Mouse (Mus musculus) cerebellum, adult 2 months (tissue): Measurements from ENCODE around the gene Iqsec1. TPM values are rescaled to one million over a fixed set of nuclear protein-coding genes. Genes with fewer than 3 reads are reported as not detected.

Experiments
- DNase-seq, 2 experiments: peaks; one replicate each; pipeline ENCODE4 v3.0.0; 2021
- H3K27ac ChIP-seq: fragments of 200-500 bp; 2 replicates; pipeline ENCODE4 v1.5.1; 2012; ENCODE audit warnings: low read length, control low read depth, inconsistent platforms; ENCODE audit not compliant: insufficient read depth
- H3K27me3 ChIP-seq: fragments of 200-500 bp; 2 replicates; pipeline ENCODE4 v1.6.1; 2012; ENCODE audit warnings: inconsistent platforms, mild to moderate bottlenecking, low read length, moderate library complexity; ENCODE audit not compliant: control insufficient read depth, insufficient read depth
- H3K4me1 ChIP-seq: fragments of 200-500 bp; 2 replicates; pipeline ENCODE4 v1.6.1; 2011; ENCODE audit warnings: low read length; ENCODE audit not compliant: control insufficient read depth, insufficient read depth
- H3K4me3 ChIP-seq: fragments of 200-500 bp; replicated peaks from 2 replicates; pipeline ENCODE3; 2011; ENCODE audit warnings: mild to moderate bottlenecking, low read depth, low read length, control low read depth; ENCODE audit not compliant: insufficient read depth
- CTCF ChIP-seq: fragments of 200-500 bp; IDR thresholded peaks from 2 replicates; pipeline ENCODE4 v1.5.1; 2011; ENCODE audit warnings: low read depth, mild to moderate bottlenecking, control low read depth, low read length, moderate library complexity, borderline replicate concordance; ENCODE audit not compliant: insufficient read depth
- POLR2A ChIP-seq: fragments of 200-500 bp; IDR thresholded peaks from 2 replicates; pipeline ENCODE4 v1.6.1; 2011; ENCODE audit warnings: low read length, control low read depth, borderline replicate concordance; ENCODE audit not compliant: insufficient read depth
- WGBS: fragments of 180-500 bp; shearing (Covaris S2); methylation state at CpG from one replicate; pipeline ENCODE4 v1.1.7; 2018; 5-methylcytosine and 5-hydroxymethylcytosine counted together
- polyA plus RNA-seq: library from polyadenylated mRNA; depleted of rRNA; stranded (reverse); fragments of >200 nt; gene quantifications from 2 replicates; pipeline ENCODE4 v1.2.3, GENCODE M21; 2012; rRNA removed

The Iqsec1 gene
- 244 and 249 TPM in 2 replicates for polyA plus RNA-seq

DNA sequence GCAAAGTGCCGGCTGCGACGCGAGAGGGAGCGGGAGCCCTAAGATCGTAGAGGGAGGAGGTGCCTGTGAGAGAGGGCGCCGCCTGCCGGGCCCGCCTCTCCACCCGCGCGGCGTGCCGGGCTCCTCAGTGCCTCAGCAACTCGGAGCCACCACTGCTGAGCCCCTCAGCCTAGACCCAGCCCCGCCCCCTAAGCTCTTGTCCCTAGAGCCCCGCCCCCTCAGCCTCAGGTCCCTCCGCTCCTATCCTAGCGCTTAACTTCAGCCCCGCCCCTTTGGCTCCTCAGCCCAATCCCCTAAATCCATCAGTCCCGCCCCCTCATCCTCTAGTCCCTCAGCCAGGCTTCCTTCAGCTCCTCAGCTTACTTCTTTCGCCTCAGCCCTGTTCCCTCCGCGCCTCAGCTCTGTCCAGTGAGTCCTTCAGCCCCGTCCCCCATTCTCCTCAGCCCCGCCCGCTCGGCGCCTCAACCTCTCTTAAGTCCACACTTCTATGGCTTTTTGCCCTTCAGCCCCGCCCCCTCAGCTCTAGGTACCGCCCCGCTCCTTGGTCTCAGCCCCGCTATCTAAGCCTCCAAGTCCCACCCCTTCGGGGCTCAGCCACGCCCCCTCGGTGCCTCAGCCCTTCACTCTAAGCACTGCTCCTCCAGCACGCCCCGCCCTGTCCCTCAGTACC, at the start of gene Iqsec1:
TSS of gene Iqsec1 (minus strand) at position 38 of the 670 bp plus-strand sequence.
- no peak for TF ChIP-seq POLR2A
- peak; percentile 19; the same call in 1 of the 2 replicates for TF ChIP-seq CTCF
- WGBS = 4% methylated on average over 38 of the region's 39 CpGs
- H3K4me3 ChIP-seq = peak within 1 kb of the TSS; percentile 52
- no peaks in the 10 kb centered on the region for H3K4me1 ChIP-seq
- H3K27ac ChIP-seq = no peak within 1 kb of the TSS
- DNase-seq = peak; percentile 56 to 59
- peaks cover 1% of the 10 kb centered on the region; the same call in 1 of the 2 replicates for H3K27me3 ChIP-seq

DNA sequence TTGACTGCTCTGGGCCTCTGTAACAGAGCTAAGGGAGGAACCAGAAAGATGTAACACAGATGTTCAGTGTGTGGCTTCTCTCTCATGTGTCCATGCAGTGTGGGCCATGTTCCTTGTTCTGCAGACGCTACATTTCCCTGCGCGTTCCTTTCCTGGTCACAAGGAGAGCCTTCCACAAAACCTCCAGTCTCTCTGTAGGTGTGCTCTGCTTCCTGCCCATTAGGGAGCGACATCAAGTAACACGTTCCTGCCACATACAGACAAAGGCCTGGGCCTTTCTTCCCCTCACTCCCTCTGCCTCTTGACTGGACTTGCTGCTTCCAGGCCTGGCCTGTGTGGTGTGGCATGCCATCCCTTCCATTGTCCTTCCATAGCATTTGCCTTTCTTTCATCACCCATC, 39.8 kb upstream of the Iqsec1 start:
- no peak for DNase-seq
- Histone ChIP-seq H3K4me1 (no peaks in the 10 kb centered on the region), H3K27me3 (no peaks in the 10 kb centered on the region), H3K4me3 (no peak overlapping the region), H3K27ac (no peak overlapping the region)
- TF ChIP-seq POLR2A (no peak), CTCF (no peak)
- WGBS = 91% methylated on average over 5 of the region's 5 CpGs

DNA sequence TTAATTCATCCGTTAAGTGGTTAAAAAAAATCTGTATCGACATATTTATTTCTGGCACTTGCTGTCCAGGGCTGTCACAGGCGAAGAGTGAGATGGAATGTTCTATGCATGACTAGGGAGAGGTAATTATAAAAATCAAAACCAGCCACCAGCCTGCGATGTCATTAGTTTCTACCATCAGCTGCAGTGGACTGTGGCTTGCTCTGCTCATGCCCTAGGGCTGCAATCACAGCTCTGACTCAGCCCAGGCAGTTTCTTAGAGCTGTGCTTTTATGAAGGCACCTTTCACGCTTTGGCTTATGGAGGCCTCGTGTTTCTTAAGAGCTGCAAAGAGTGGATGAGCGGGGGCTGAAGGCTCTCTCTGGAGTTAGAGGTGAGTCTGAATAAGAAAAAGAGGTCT, 32.3 kb upstream of the Iqsec1 start:
- DNase-seq = no peak
- no peak overlapping the region for H3K27ac ChIP-seq
- no peak overlapping the region for H3K4me3 ChIP-seq
- no peaks in the 10 kb centered on the region for H3K27me3 ChIP-seq
- 90% methylated on average over 7 of the region's 7 CpGs for WGBS
- H3K4me1 ChIP-seq = peaks cover 17% of the 10 kb centered on the region
- TF ChIP-seq CTCF (no peak), POLR2A (no peak)

DNA sequence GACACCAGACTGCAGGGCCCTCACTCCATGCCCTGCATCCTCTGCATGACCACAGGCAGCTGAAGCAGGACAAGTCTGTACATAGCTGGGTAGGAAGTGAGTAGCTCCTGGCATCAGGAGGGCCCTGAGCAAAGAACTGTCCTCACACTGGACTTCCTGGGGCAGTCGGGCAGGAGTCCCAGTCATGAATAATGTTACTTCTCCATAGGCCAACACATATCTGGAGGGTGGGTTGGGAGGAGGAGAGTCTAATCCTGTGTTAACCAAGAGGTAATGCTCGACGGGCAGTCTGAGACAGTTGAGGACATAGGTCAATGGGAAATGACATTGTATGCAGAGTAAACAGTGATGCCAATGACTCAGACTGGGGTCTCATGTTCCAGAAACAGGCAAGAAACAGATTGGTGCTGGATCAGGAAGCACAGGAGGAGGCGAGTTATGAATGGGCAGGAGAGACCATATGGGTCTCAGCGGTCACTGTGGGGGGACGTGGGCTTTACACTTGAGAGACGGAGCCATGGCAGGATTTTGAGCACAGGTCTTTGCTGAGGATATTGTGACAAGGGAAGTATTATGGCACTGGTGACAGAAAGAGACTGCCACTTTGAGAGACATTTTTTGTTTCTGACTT, 28.2 kb upstream of the Iqsec1 start:
- no peak overlapping the region for H3K27ac ChIP-seq
- peak in 1 of 2 experiments; percentile 45 for DNase-seq
- WGBS = 22% methylated on average over 7 of the region's 7 CpGs
- H3K4me1 ChIP-seq = peaks cover 28% of the 10 kb centered on the region
- H3K4me3 ChIP-seq = no peak overlapping the region
- TF ChIP-seq POLR2A (no peak), CTCF (no peak)
- no peaks in the 10 kb centered on the region for H3K27me3 ChIP-seq

DNA sequence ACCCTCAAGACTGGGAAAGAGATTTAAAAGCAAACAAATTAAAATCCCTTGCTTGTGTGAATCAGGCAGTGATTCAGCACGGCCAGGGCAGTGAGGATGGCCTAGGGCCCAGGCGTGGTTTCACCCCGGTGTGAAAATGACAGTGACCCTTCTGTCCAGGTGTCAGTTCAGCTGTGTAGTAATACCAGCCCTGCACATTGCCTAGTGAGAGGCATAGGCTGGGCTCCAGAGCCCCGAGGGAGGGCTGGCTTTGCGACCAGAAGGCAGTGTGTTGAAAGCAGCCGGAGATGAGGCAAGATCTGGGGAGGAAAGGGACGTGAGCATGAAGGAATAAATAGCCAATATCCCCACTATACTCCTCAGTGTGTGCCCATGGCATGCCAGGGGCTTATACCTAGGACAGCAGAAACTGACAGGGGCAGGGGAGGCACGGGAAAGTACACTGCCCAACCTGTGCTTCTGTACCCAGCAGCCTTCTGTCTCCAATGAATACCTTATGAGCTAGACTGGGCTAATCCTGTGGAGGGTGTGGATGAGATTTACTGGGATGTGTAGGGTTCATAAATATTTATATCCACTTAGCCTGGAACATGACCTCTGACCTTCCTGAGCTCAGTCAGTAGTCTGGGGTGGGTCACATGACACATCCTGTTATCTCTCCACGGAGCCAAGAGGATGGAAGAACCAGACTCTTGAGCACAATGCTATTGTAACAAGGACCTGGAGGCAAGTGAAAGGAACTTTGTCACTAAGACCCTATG, 25.9 kb upstream of the Iqsec1 start:
- no peak for TF ChIP-seq POLR2A
- TF ChIP-seq CTCF = no peak
- Histone ChIP-seq H3K4me3 (no peak overlapping the region), H3K27me3 (no peaks in the 10 kb centered on the region), H3K27ac (no peak overlapping the region), H3K4me1 (peaks cover 28% of the 10 kb centered on the region)
- WGBS = 35% methylated on average over 9 of the region's 9 CpGs
- DNase-seq = peak in 1 of 2 experiments; percentile 17

DNA sequence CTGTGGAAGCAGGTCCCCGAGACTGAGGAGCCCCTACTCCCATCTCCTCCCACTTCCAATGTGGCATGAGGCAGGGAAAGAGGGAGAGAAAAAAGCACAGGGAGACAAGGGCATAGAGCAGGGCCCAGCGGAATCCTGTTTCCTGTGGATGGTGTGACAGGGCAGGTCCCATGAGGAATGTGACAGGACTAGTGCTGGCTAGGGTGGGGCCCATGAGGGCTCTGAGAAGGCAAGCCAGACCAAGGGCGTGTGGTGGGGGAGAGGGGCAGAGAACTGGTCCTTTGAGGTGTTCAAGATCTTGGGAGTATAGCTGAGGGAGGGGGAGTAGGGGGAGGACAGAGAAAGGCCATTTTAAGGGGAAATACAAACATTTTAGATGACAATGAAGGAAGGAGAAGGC, 24.0 kb upstream of the Iqsec1 start:
- H3K27ac ChIP-seq = no peak overlapping the region
- no peak for DNase-seq
- 75% methylated on average over 3 of the region's 3 CpGs for WGBS
- TF ChIP-seq POLR2A = no peak
- no peak for TF ChIP-seq CTCF
- peaks cover 28% of the 10 kb centered on the region for H3K4me1 ChIP-seq
- no peak overlapping the region for H3K4me3 ChIP-seq
- H3K27me3 ChIP-seq = no peaks in the 10 kb centered on the region

DNA sequence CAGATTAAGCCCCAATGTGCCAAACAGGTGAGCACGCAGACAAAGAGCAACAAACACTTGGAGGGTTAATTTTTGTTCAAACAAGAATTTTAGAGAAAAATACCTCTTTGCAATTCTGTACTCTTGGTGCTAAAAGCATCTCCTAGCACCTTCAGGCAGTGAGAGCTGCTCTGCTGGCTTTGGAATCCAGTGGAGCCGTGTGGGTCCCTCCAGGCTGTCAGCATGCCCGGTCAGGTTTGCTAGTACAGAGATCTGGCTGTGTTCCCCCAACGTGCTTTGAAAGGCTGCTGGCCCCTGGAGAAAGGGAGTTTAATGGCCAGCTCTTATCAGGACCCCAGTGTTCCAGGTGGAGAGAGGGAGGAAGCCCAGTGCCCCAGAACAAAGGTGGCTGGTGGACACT, 23.1 kb upstream of the Iqsec1 start:
- DNase-seq = no peak
- peaks cover 19% of the 10 kb centered on the region for H3K4me1 ChIP-seq
- no peak overlapping the region for H3K4me3 ChIP-seq
- H3K27me3 ChIP-seq = no peaks in the 10 kb centered on the region
- no peak for TF ChIP-seq CTCF
- TF ChIP-seq POLR2A = no peak
- WGBS = 66% methylated on average over 4 of the region's 4 CpGs
- H3K27ac ChIP-seq = no peak overlapping the region

DNA sequence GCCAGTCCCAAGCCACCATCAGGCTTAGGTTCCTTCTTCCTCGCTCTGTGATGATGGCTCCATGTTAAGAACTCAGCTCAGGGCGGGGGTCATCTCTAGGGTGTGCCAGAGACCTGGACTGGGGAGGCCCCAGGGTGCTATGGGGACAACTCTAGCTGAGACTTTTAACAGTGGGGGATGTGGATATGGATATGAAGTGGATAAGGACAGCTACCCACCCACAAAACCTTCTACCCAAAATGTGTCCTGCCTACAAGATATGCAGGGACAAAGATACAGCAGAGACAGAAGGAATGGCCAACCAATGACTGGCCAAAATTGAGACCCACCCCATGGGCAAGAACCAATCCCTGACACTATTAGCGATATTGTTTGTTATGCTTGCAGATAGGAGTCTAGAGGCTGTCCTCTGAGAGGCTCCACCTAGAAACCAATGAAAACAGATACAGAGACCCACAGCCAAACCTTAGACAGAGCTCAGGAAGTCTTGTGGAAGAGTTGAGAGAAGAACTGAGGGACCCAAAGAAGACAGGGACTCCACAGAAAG, 19.9 kb upstream of the Iqsec1 start:
- H3K4me1 ChIP-seq = 0 out of 2 replicates have a peak, but pooled peaks cover 4% of the 10 kb centered on the region
- DNase-seq = no peak
- no peak overlapping the region for H3K27ac ChIP-seq
- WGBS = 91% methylated on average over 3 of the region's 3 CpGs
- H3K4me3 ChIP-seq = no peak overlapping the region
- H3K27me3 ChIP-seq = no peaks in the 10 kb centered on the region
- TF ChIP-seq CTCF (no peak), POLR2A (no peak)
